Mouse (Mus musculus): Measurements from ENCODE around the gene Cradd.

DNA sequence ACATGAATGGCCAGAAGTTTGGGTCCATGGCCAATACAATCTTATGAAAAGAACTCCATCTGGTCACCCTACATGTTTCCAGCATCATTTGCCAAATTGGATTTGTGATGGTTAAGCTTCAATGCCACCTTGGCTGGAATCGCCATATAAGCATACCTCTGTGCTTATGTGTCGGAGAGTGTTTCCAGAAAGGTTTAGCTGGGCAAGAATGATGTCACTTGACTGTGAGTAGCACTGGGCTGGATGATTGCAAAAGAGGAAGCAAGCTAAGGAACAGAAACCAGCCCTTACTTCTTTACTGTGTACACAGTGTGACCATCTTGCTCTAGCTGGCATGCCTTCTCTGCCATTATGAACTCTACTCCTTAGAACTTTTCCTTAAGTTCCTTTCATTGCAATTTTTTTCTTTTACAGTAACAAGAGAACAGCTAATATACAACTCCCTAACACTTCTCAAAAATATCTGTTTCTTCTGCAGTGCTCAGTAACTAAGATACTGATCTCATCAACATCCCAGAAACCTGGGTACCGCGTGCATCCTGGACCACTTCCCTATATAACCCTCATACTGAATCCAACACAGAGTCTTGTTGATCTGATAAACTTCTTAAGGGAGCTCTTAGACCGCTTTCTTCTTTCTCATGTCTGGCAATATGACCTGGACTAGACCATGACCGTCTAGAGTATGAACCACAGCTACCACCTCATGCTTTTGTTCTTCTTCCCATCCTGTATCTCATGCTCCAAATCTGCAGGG is 172.7 kb downstream of the Cradd start:
- TF ChIP-seq TCF3 (IDR thresholded peaks at IDR 0.05; ENCODE audit: insufficient read length, low read depth) (no peak), POLR2AphosphoS2 (IDR thresholded peaks at IDR 0.05; ENCODE audit: insufficient read length, low read depth) (no peak), POLR2A (IDR thresholded peaks at IDR 0.05; ENCODE audit: insufficient read length, low read depth) (no peak), MAX (IDR thresholded peaks at IDR 0.05; ENCODE audit: low read depth) (no peak), USF1 (IDR thresholded peaks at IDR 0.05; ENCODE audit: low read depth) (no peak), CEBPB (IDR thresholded peaks at IDR 0.05; ENCODE audit: insufficient read depth, poor library complexity, severe bottlenecking) (no peak), E2F4 (IDR thresholded peaks at IDR 0.05; ENCODE audit: insufficient read depth) (no peak)
